Mouse (Mus musculus) erythroblast, embryonic 14.5 days (primary cell): ENCODE data around the gene Sh3gl1.

Experiments used
- GATA1 ChIP-seq: IDR thresholded peaks from 2 replicates; pipeline ENCODE4 v1.6.1; 2012; ENCODE audit warnings: low read length, inconsistent platforms, mixed read lengths
- TAL1 ChIP-seq: IDR thresholded peaks from 3 replicates; pipeline ENCODE4 v1.6.1; 2012; ENCODE audit warnings: low read length, inconsistent platforms, mixed read lengths

- TF ChIP-seq GATA1 (no peak), TAL1 (no peak)
Measured at GRCm38 (mm10) chr17:56020400-56021084, 15.9 kb downstream of the Sh3gl1 start.
